Mouse (Mus musculus) forebrain, embryonic 16.5 days (tissue): ENCODE results near the gene Thsd7b. TPM values are rescaled to one million over a fixed set of nuclear protein-coding genes. Genes with fewer than 3 reads are reported as not detected.

ENCODE experiments used
- ATAC-seq: fragments of 200-750 bp; cut with Nextera tagmentation; 2 replicates; pipeline ENCODE4 v1.8.0; 2017; ENCODE audit warnings: mild to moderate bottlenecking, moderate library complexity
- H3K27ac ChIP-seq: fragments of 300-500 bp; sonication (generic); 2 replicates; pipeline ENCODE4 v1.5.1; 2014; ENCODE audit warnings: low read length, control low read depth
- H3K27me3 ChIP-seq: fragments of 300-500 bp; sonication (generic); replicated peaks from 2 replicates; pipeline ENCODE4 v1.6.1; 2014; ENCODE audit warnings: low read length; ENCODE audit not compliant: control insufficient read depth, insufficient read depth
- H3K36me3 ChIP-seq: fragments of 300-500 bp; sonication (generic); 2 replicates; pipeline ENCODE4 v1.6.1; 2014; ENCODE audit not compliant: control insufficient read depth, insufficient read depth
- H3K4me1 ChIP-seq: fragments of 300-500 bp; sonication (generic); replicated peaks from 2 replicates; pipeline ENCODE4 v1.6.1; 2014; ENCODE audit warnings: low read length; ENCODE audit not compliant: control insufficient read depth, insufficient read depth
- H3K4me2 ChIP-seq: fragments of 300-500 bp; sonication (generic); 2 replicates; pipeline ENCODE4 v1.6.1; 2014; ENCODE audit warnings: mild to moderate bottlenecking, low read length, control low read depth
- H3K4me3 ChIP-seq: fragments of 300-500 bp; sonication (generic); replicated peaks from 2 replicates; pipeline ENCODE4 v1.5.1; 2014; ENCODE audit warnings: mild to moderate bottlenecking, low read length, control low read depth
- H3K9ac ChIP-seq: fragments of 300-500 bp; sonication (generic); replicated peaks from 2 replicates; pipeline ENCODE4 v1.6.1; 2014; ENCODE audit warnings: low read depth, low read length, control low read depth
- H3K9me3 ChIP-seq: fragments of 300-500 bp; sonication (generic); 2 replicates; pipeline ENCODE4 v1.6.1; 2016; ENCODE audit warnings: low read length; ENCODE audit not compliant: control insufficient read depth
- WGBS: fragments of 180-500 bp; shearing (Covaris S2); extraction: QIAGEN DNeasy Blood & Tissue Kit; methylation state at CpG from one replicate; pipeline ENCODE4 v1.1.7; 2014; 5-methylcytosine and 5-hydroxymethylcytosine counted together
- polyA plus RNA-seq: library from polyadenylated mRNA; unstranded; fragments of >200 nt; fragmentation: Nextera tagmentation; extraction: Ambion mirVana; gene quantifications from 2 replicates; pipeline ENCODE4 v1.2.1, GENCODE M21; 2015

Gene Thsd7b
- polyA plus RNA-seq, 1 experiment from 2014 or later, result 9.5 TPM

GRCm38 (mm10) chr1:129658045-129658444 is 384.9 kb downstream of the Thsd7b start:
- Histone ChIP-seq H3K27ac (no peak overlapping the region), H3K36me3 (no peaks in the 10 kb centered on the region), H3K4me3 (no peak overlapping the region), H3K27me3 (no peaks in the 10 kb centered on the region), H3K9ac (no peak overlapping the region), H3K4me2 (no peak overlapping the region), H3K4me1 (no peaks in the 10 kb centered on the region), H3K9me3 (no peaks in the 10 kb centered on the region)
- WGBS, result 70% methylated on average over 3 of the region's 3 CpGs
- no peak for ATAC-seq

GRCm38 (mm10) chr1:129675878-129676277 is 402.8 kb downstream of the Thsd7b start:
- H3K36me3 ChIP-seq, result no peaks in the 10 kb centered on the region
- no peaks in the 10 kb centered on the region for H3K9me3 ChIP-seq
- 73% methylated on average over 1 of the region's 1 CpGs for WGBS
- H3K4me3 ChIP-seq, result no peak overlapping the region
- no peaks in the 10 kb centered on the region for H3K27me3 ChIP-seq
- H3K9ac ChIP-seq, result no peak overlapping the region
- H3K4me1 ChIP-seq, result peaks cover 3% of the 10 kb centered on the region
- no peak for ATAC-seq
- no peak overlapping the region for H3K27ac ChIP-seq
- H3K4me2 ChIP-seq, result no peak overlapping the region

- Histone ChIP-seq H3K9ac (no peak overlapping the region), H3K36me3 (no peaks in the 10 kb centered on the region), H3K27ac (no peak overlapping the region), H3K4me2 (no peak overlapping the region), H3K27me3 (no peaks in the 10 kb centered on the region), H3K4me1 (peaks cover 3% of the 10 kb centered on the region), H3K4me3 (no peak overlapping the region), H3K9me3 (no peaks in the 10 kb centered on the region)
- WGBS, result 9% methylated on average over 4 of the region's 4 CpGs
- peak; percentile 62 for ATAC-seq
These were observed 405.7 kb downstream of the Thsd7b start for GRCm38 (mm10) chr1:129678851-129679250.

GRCm38 (mm10) chr1:129705701-129706100 is 432.6 kb downstream of the Thsd7b start:
- H3K4me2 ChIP-seq, result no peak overlapping the region
- H3K9me3 ChIP-seq, result no peaks in the 10 kb centered on the region; the same call in 1 of the 2 replicates
- H3K27me3 ChIP-seq, result no peaks in the 10 kb centered on the region
- no peaks in the 10 kb centered on the region for H3K36me3 ChIP-seq
- no peak overlapping the region for H3K4me3 ChIP-seq
- no peak overlapping the region for H3K9ac ChIP-seq
- no peak overlapping the region for H3K27ac ChIP-seq
- no peak for ATAC-seq
- 100% methylated on average over 1 of the region's 1 CpGs for WGBS
- no peaks in the 10 kb centered on the region for H3K4me1 ChIP-seq

GRCm38 (mm10) chr1:129712706-129713105 is 439.6 kb downstream of the Thsd7b start:
- no peaks in the 10 kb centered on the region for H3K36me3 ChIP-seq
- no peak overlapping the region for H3K4me3 ChIP-seq
- no peak overlapping the region for H3K4me2 ChIP-seq
- H3K4me1 ChIP-seq, result no peaks in the 10 kb centered on the region
- H3K9ac ChIP-seq, result no peak overlapping the region
- H3K27ac ChIP-seq, result no peak overlapping the region
- H3K27me3 ChIP-seq, result no peaks in the 10 kb centered on the region
- no peaks in the 10 kb centered on the region for H3K9me3 ChIP-seq
- no peak for ATAC-seq
- WGBS, result 72% methylated on average over 3 of the region's 3 CpGs

GRCm38 (mm10) chr1:129713571-129713970 is 440.5 kb downstream of the Thsd7b start:
- no peaks in the 10 kb centered on the region for H3K9me3 ChIP-seq
- H3K4me3 ChIP-seq, result no peak overlapping the region
- no peaks in the 10 kb centered on the region for H3K36me3 ChIP-seq
- no peaks in the 10 kb centered on the region for H3K4me1 ChIP-seq
- ATAC-seq, result no peak
- no peak overlapping the region for H3K9ac ChIP-seq
- H3K4me2 ChIP-seq, result no peak overlapping the region
- H3K27me3 ChIP-seq, result no peaks in the 10 kb centered on the region
- WGBS, result 90% methylated on average over 3 of the region's 3 CpGs
- no peak overlapping the region for H3K27ac ChIP-seq

GRCm38 (mm10) chr1:129719592-129719991 is 446.5 kb downstream of the Thsd7b start:
- ATAC-seq, result no peak
- Histone ChIP-seq H3K4me1 (no peaks in the 10 kb centered on the region), H3K27ac (no peak overlapping the region), H3K4me3 (no peak overlapping the region), H3K9me3 (no peaks in the 10 kb centered on the region), H3K27me3 (no peaks in the 10 kb centered on the region), H3K4me2 (no peak overlapping the region), H3K9ac (no peak overlapping the region), H3K36me3 (no peaks in the 10 kb centered on the region)

- H3K4me1 ChIP-seq, result no peaks in the 10 kb centered on the region
- no peak overlapping the region for H3K27ac ChIP-seq
- no peak overlapping the region for H3K4me2 ChIP-seq
- no peaks in the 10 kb centered on the region for H3K36me3 ChIP-seq
- ATAC-seq, result no peak
- H3K9me3 ChIP-seq, result no peaks in the 10 kb centered on the region
- no peak overlapping the region for H3K9ac ChIP-seq
- WGBS, result 97% methylated on average over 2 of the region's 2 CpGs
- H3K27me3 ChIP-seq, result no peaks in the 10 kb centered on the region
- no peak overlapping the region for H3K4me3 ChIP-seq
These were observed 458.9 kb downstream of the Thsd7b start for GRCm38 (mm10) chr1:129731991-129732390.

GRCm38 (mm10) chr1:129747595-129747994 is 474.5 kb downstream of the Thsd7b start:
- Histone ChIP-seq H3K27ac (no peak overlapping the region), H3K4me2 (no peak overlapping the region), H3K27me3 (no peaks in the 10 kb centered on the region), H3K4me1 (no peaks in the 10 kb centered on the region), H3K9me3 (no peaks in the 10 kb centered on the region), H3K9ac (no peak overlapping the region), H3K36me3 (no peaks in the 10 kb centered on the region), H3K4me3 (no peak overlapping the region)
- WGBS, result 59% methylated on average over 3 of the region's 3 CpGs
- ATAC-seq, result peak; percentile 58; the same call in 1 of the 2 replicates

GRCm38 (mm10) chr1:129756548-129757240 is 483.6 kb downstream of the Thsd7b start:
- no peak overlapping the region for H3K4me2 ChIP-seq
- 83% methylated on average over 1 of the region's 1 CpGs for WGBS
- H3K4me3 ChIP-seq, result no peak overlapping the region
- ATAC-seq, result no peak
- no peaks in the 10 kb centered on the region for H3K27me3 ChIP-seq
- no peaks in the 10 kb centered on the region for H3K36me3 ChIP-seq
- no peak overlapping the region for H3K27ac ChIP-seq
- H3K9me3 ChIP-seq, result no peaks in the 10 kb centered on the region
- H3K9ac ChIP-seq, result no peak overlapping the region
- no peaks in the 10 kb centered on the region for H3K4me1 ChIP-seq
